Mouse (Mus musculus) embryonic facial prominence, embryonic 10.5 days (tissue): Measurements from ENCODE around the gene Map6d1. TPM values are rescaled to one million over a fixed set of nuclear protein-coding genes. Genes with fewer than 3 reads are reported as not detected.
A peak's percentile ranks its signal among the peaks of the same experiment; 100 is the strongest.

Experiments used
- DNase-seq: peaks from one replicate; pipeline ENCODE4 v3.0.0-alpha.2; 2017; ENCODE audit warnings: low spot score
- H3K27ac ChIP-seq: fragments of 300-500 bp; sonication (generic); replicated peaks from 2 replicates; pipeline ENCODE4 v1.5.1; 2016; ENCODE audit warnings: mild to moderate bottlenecking
- H3K27me3 ChIP-seq: fragments of 300-500 bp; sonication (generic); replicated peaks from 2 replicates; pipeline ENCODE4 v1.6.1; 2016; ENCODE audit warnings: low read depth, mild to moderate bottlenecking; ENCODE audit not compliant: poor library complexity, severe bottlenecking
- H3K36me3 ChIP-seq: fragments of 300-500 bp; sonication (generic); replicated peaks from 2 replicates; pipeline ENCODE4 v1.6.1; 2016; ENCODE audit warnings: mild to moderate bottlenecking, moderate library complexity
- H3K4me1 ChIP-seq: fragments of 300-500 bp; sonication (generic); 2 replicates; pipeline ENCODE4 v1.6.1; 2016
- H3K4me3 ChIP-seq: fragments of 300-500 bp; sonication (generic); 2 replicates; pipeline ENCODE4 v1.5.1; 2016; ENCODE audit warnings: mild to moderate bottlenecking, moderate library complexity
- H3K9me3 ChIP-seq: fragments of 300-500 bp; sonication (generic); 2 replicates; pipeline ENCODE4 v1.6.1; 2016; ENCODE audit warnings: mild to moderate bottlenecking
- WGBS: fragments of 180-500 bp; shearing (Covaris S2); methylation state at CpG from one replicate; pipeline ENCODE4 v1.1.7; 2016; 5-methylcytosine and 5-hydroxymethylcytosine counted together
- polyA plus RNA-seq: library from polyadenylated mRNA; unstranded; fragments of >200 nt; fragmentation: Nextera tagmentation; extraction: Ambion mirVana; gene quantifications from 2 replicates; pipeline ENCODE4 v1.2.1, GENCODE M21; 2016

The Map6d1 gene
- polyA plus RNA-seq = 0.66 and 1.3 TPM in 2 replicates

DNA sequence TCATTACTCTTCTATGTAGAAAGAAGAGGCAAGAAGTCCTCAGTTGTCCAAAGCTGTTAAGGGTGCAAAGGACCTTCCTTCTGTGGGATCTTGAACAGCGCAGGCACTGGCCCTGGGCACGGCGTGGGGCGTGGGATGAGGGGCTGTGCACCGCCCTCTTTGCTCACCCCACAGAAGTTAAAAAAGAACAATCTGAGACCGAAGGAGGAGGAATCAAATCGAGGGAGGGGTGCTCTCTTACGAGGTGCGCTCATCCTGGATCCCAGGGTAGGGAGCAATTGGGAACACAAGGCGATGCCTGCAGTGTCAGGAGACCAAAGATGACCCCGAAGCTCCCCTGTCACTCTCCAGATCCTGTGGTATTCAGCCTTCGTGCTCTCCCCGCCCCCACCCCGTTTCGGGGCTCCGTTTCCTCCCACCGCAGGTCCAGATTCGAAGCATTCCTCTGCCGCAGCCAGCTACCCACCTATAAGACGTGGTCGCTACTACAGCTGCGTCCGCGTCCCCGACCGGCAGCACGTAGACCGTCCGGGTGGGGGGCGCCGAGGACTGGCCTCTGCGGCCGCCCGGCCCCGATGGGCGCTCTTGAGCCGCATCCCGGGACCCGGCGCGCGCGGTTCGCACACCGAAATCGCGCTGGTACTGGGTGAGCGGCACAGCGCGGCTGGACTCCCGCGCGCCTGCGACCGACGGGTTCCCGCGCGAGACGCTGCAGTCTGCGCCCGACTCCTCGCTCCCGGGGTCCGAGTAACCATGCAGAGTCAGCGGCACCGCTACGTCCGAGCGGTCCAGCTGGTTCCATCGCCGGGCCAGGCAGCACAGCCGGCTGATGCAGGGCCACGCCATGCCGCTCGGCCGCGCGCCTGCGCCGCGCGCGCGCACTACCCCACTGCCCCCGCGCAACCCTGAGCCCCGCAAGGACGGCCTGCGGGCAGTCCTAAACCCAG is at the start of gene Map6d1:
Gene Map6d1 (minus strand): TSS at position 891 of the 947 bp plus-strand sequence.
- Histone ChIP-seq H3K4me1 (peaks cover 8% of the 10 kb centered on the region), H3K4me3 (peak within 1 kb of the TSS; percentile 85), H3K27me3 (peaks cover 21% of the 10 kb centered on the region), H3K9me3 (no peaks in the 10 kb centered on the region), H3K36me3 (no peaks in the 10 kb centered on the region), H3K27ac (peak within 1 kb of the TSS; percentile 87)
- WGBS = 3% methylated on average over 90 of the region's 90 CpGs
- DNase-seq = peak; percentile 77

GRCm38 (mm10) chr16:20280238-20280637 is 39.1 kb upstream of the Map6d1 start:
- Histone ChIP-seq H3K4me3 (no peak overlapping the region), H3K27ac (no peak overlapping the region), H3K9me3 (no peaks in the 10 kb centered on the region), H3K36me3 (peaks cover 80% of the 10 kb centered on the region), H3K27me3 (no peaks in the 10 kb centered on the region), H3K4me1 (no peaks in the 10 kb centered on the region)
- 88% methylated on average over 4 of the region's 4 CpGs for WGBS
- DNase-seq = no peak

DNA sequence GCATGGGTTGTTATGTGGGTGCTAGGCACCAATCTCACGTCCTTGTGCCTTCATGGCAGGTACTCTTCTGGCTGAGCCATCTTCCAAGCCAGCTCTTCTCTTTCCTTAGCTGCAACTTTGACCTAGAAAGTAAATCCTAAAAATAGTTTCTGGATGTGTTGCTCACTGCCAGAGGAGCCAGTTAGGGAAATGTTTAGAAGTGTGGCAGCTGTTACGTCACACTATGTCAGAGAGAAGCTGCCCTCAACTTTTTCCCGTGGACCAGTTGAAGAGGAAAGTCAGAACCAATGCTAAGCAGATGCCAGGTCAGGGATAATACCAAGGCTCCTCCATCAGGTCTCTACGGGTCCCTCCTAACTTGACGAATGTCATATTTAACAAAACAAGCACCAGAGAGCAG is 38.2 kb upstream of the Map6d1 start:
- H3K9me3 ChIP-seq = no peaks in the 10 kb centered on the region
- no peaks in the 10 kb centered on the region for H3K4me1 ChIP-seq
- 95% methylated on average over 5 of the region's 5 CpGs for WGBS
- DNase-seq = no peak
- H3K36me3 ChIP-seq = peaks cover 71% of the 10 kb centered on the region
- H3K27ac ChIP-seq = no peak overlapping the region
- H3K4me3 ChIP-seq = no peak overlapping the region
- no peaks in the 10 kb centered on the region for H3K27me3 ChIP-seq

GRCm38 (mm10) chr16:20272994-20273393 is 31.8 kb upstream of the Map6d1 start:
- peaks cover 7% of the 10 kb centered on the region for H3K36me3 ChIP-seq
- no peak overlapping the region for H3K27ac ChIP-seq
- no peaks in the 10 kb centered on the region for H3K27me3 ChIP-seq
- no peak for DNase-seq
- no peaks in the 10 kb centered on the region for H3K4me1 ChIP-seq
- 54% methylated on average over 3 of the region's 3 CpGs for WGBS
- H3K9me3 ChIP-seq = no peaks in the 10 kb centered on the region
- no peak overlapping the region for H3K4me3 ChIP-seq

GRCm38 (mm10) chr16:20271339-20271738 is 30.2 kb upstream of the Map6d1 start:
- WGBS = 86% methylated on average over 4 of the region's 4 CpGs
- no peak for DNase-seq
- no peak overlapping the region for H3K4me3 ChIP-seq

GRCm38 (mm10) chr16:20265089-20265488 is 23.9 kb upstream of the Map6d1 start:
- no peak for DNase-seq
- Histone ChIP-seq H3K4me1 (no peaks in the 10 kb centered on the region), H3K27ac (no peak overlapping the region), H3K27me3 (no peaks in the 10 kb centered on the region), H3K4me3 (no peak overlapping the region), H3K36me3 (no peaks in the 10 kb centered on the region), H3K9me3 (no peaks in the 10 kb centered on the region)
- 84% methylated on average over 7 of the region's 7 CpGs for WGBS

More at GRCm38 (mm10) chr16:20271339-20271738, 30.2 kb upstream of the Map6d1 start:
- Histone ChIP-seq H3K36me3 (no peaks in the 10 kb centered on the region), H3K27me3 (no peaks in the 10 kb centered on the region), H3K27ac (no peak overlapping the region), H3K4me1 (no peaks in the 10 kb centered on the region), H3K9me3 (no peaks in the 10 kb centered on the region)

DNA sequence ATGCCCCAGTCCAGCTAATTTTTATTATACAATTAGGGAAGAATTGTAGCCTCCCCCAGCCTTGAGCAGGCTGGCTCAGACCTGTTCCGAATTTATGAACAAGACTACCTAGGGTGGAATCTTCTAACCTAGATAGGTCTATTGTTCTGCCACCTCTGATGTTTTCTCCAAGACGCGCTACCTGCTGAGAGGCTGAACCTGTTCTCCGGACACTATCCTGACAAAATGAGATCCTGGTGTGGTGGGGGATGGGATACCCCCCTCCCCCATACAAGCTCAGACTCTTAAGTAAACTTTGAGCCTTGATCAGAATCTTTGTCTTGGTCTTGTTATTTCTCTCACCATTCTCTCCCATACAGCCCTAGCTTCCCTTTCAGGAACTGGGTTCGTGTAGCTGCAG is 16.8 kb upstream of the Map6d1 start:
- Histone ChIP-seq H3K27ac (no peak overlapping the region), H3K9me3 (no peaks in the 10 kb centered on the region), H3K36me3 (no peaks in the 10 kb centered on the region), H3K4me1 (no peaks in the 10 kb centered on the region), H3K27me3 (no peaks in the 10 kb centered on the region), H3K4me3 (no peak overlapping the region)
- no peak for DNase-seq
- WGBS = 82% methylated on average over 5 of the region's 5 CpGs

GRCm38 (mm10) chr16:20248442-20249174 is 7.5 kb upstream of the Map6d1 start:
- H3K4me3 ChIP-seq = no peak overlapping the region
- no peaks in the 10 kb centered on the region for H3K9me3 ChIP-seq
- H3K27me3 ChIP-seq = no peaks in the 10 kb centered on the region
- H3K36me3 ChIP-seq = no peaks in the 10 kb centered on the region
- H3K27ac ChIP-seq = no peak overlapping the region
- H3K4me1 ChIP-seq = no peaks in the 10 kb centered on the region
- WGBS = 88% methylated on average over 9 of the region's 9 CpGs
- DNase-seq = no peak

DNA sequence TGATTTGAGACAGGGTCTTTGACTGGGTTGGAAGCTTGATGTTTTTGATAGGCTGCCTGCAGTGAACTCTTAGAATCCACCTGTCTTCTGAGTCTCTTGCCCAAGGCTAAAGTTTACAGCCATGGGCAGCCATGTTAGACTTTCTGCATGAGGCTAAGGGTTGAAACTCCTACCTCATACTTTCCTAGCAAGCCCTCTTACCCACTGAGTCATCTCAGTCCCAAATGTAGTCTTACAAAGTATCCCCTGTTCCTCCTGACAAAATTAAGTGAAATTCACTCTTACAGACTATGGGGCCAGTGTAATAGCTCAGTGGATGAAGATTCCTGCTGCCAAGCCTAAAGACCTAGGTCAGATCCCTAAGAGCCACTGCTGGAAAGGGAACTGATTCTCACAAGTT is 5.9 kb upstream of the Map6d1 start:
- Histone ChIP-seq H3K4me3 (no peak overlapping the region), H3K9me3 (no peaks in the 10 kb centered on the region), H3K27me3 (peaks cover 5% of the 10 kb centered on the region), H3K36me3 (no peaks in the 10 kb centered on the region), H3K27ac (no peak overlapping the region), H3K4me1 (no peaks in the 10 kb centered on the region)
- DNase-seq = no peak

GRCm38 (mm10) chr16:20238646-20239045 is 2.5 kb downstream of the Map6d1 start:
- H3K9me3 ChIP-seq = no peaks in the 10 kb centered on the region
- H3K27me3 ChIP-seq = peaks cover 21% of the 10 kb centered on the region
- no peak overlapping the region for H3K4me3 ChIP-seq
- peaks cover 11% of the 10 kb centered on the region for H3K36me3 ChIP-seq
- WGBS = 87% methylated on average over 4 of the region's 4 CpGs
- DNase-seq = no peak
- H3K27ac ChIP-seq = no peak overlapping the region
- H3K4me1 ChIP-seq = peaks cover 8% of the 10 kb centered on the region

DNA sequence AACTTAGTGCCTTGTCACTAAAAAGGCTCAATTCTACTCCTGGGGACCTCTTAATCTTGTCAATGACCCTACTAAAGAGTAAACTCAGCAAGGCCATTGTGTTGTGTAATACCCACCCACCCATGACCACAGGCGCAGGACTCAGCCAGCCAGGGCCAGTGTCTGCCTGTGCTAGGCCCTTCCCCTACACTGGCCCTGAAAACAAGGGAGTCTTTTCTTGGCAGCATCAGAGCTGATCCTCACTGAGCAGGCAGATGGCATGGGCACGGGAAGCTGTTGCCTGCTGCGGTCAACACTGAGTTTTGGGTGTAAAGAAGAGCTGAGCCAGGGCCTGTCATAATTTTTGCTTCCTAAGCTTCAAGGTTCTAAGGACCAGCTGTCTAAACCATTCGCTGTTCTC is 3.7 kb downstream of the Map6d1 start:
- Histone ChIP-seq H3K27ac (no peak overlapping the region), H3K4me3 (no peak overlapping the region), H3K9me3 (no peaks in the 10 kb centered on the region), H3K4me1 (peaks cover 8% of the 10 kb centered on the region), H3K27me3 (peaks cover 19% of the 10 kb centered on the region), H3K36me3 (peaks cover 24% of the 10 kb centered on the region)
- DNase-seq = no peak
- WGBS = 58% methylated on average over 4 of the region's 4 CpGs

DNA sequence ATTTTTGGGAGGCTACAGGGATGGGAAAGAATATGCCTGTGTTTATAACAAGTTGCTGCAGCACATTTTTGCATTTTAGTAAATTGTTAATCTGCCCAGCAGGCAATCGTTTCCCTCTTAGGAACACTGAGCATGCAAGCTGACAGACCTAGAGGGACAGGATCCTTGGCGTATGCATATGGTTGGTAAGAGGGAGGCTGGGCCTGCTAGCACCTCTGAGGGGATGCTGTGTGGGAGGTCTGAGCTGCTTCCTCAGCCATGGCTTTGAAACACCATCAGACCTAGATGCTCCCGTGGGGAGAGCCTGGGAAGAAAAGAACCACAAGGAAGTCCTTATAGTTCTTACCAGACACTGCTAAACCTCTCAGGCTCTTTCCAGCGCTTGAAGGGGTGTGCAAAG is 6.8 kb downstream of the Map6d1 start:
- Histone ChIP-seq H3K4me1 (no peaks in the 10 kb centered on the region), H3K27me3 (0 out of 2 replicates have a peak, but pooled peaks cover 5% of the 10 kb centered on the region), H3K4me3 (no peak overlapping the region), H3K36me3 (peaks cover 51% of the 10 kb centered on the region), H3K27ac (no peak overlapping the region), H3K9me3 (no peaks in the 10 kb centered on the region)
- DNase-seq = no peak
- WGBS = 75% methylated on average over 4 of the region's 4 CpGs

DNA sequence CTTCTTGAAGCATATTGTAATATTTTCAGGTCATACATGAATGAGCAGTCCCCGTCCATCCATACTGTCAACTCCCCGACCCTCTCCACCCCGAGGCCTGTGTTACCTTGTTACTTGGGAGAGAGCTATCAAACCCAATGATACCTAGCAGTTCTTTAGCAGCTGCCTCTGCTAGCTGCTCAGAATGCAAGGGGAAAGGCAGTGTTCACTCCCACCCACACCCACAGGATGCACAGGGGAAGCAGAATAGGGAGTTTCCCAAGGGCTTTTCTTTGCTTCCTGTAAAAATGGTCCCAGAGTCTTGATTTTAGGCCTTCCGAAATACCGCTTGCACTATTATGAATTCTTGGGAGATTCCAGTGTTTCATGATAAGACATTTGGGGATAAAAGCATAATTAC is 13.0 kb downstream of the Map6d1 start:
- Histone ChIP-seq H3K4me1 (no peaks in the 10 kb centered on the region), H3K27me3 (no peaks in the 10 kb centered on the region), H3K9me3 (no peaks in the 10 kb centered on the region), H3K27ac (no peak overlapping the region), H3K36me3 (peaks cover 94% of the 10 kb centered on the region), H3K4me3 (no peak overlapping the region)
- DNase-seq = no peak
- WGBS = 94% methylated on average over 5 of the region's 5 CpGs
